Mouse (Mus musculus): ENCODE measurements around the gene Rnf149.
"Not testable (repeated sequence)": the region's sequence is repeated elsewhere in the genome, so short reads cannot be mapped to it uniquely, and the experiment has no call there.

The Rnf149 gene

GRCm38 (mm10) chr1:39577253-39577705 lies at the start of gene Rnf149:
Gene Rnf149, minus strand, starts transcription at chr1:39577405.
- peak; percentile 99 for DNase-seq

GRCm38 (mm10) chr1:39625491-39625890 lies 48.3 kb upstream of the Rnf149 start:
- peak; percentile 16 for DNase-seq

- DNase-seq, result peak; percentile 37
Measured at GRCm38 (mm10) chr1:39623729-39624128, 46.5 kb upstream of the Rnf149 start.

GRCm38 (mm10) chr1:39623106-39623505 lies 45.9 kb upstream of the Rnf149 start:
- DNase-seq, result peak; percentile 83

GRCm38 (mm10) chr1:39618524-39618923 lies 41.3 kb upstream of the Rnf149 start:
- DNase-seq, result peak; percentile 18

GRCm38 (mm10) chr1:39615526-39615925 lies 38.3 kb upstream of the Rnf149 start:
- no peak for DNase-seq

GRCm38 (mm10) chr1:39614462-39615279 lies 37.5 kb upstream of the Rnf149 start:
- DNase-seq, result peak; percentile 91

- DNase-seq, result no peak
Measured at GRCm38 (mm10) chr1:39613061-39613460, 35.9 kb upstream of the Rnf149 start.

GRCm38 (mm10) chr1:39612491-39612890 lies 35.3 kb upstream of the Rnf149 start:
- peak; percentile 70 for DNase-seq

- peak; percentile 50 for DNase-seq
Measured at GRCm38 (mm10) chr1:39608534-39608933, 31.3 kb upstream of the Rnf149 start.

GRCm38 (mm10) chr1:39602477-39602876 lies 25.3 kb upstream of the Rnf149 start:
- DNase-seq, result peak; percentile 44

GRCm38 (mm10) chr1:39598726-39599125 lies 21.5 kb upstream of the Rnf149 start:
- peak; percentile 85 for DNase-seq

GRCm38 (mm10) chr1:39597135-39597534 lies 19.9 kb upstream of the Rnf149 start:
- peak; percentile 19 for DNase-seq

- peak; percentile 7 for DNase-seq
Measured at GRCm38 (mm10) chr1:39593836-39594235, 16.6 kb upstream of the Rnf149 start.

GRCm38 (mm10) chr1:39592090-39592489 lies 14.9 kb upstream of the Rnf149 start:
- peak; percentile 33 for DNase-seq

- not testable (repeated sequence) for DNase-seq
Measured at GRCm38 (mm10) chr1:39591557-39591956, 14.4 kb upstream of the Rnf149 start.

- DNase-seq, result peak; percentile 22
Measured at GRCm38 (mm10) chr1:39590193-39590592, 13.0 kb upstream of the Rnf149 start.

- peak; percentile 66 for DNase-seq
Measured at GRCm38 (mm10) chr1:39585416-39585815, 8.2 kb upstream of the Rnf149 start.

- peak; percentile 74 for DNase-seq
Measured at GRCm38 (mm10) chr1:39583173-39583572, 6.0 kb upstream of the Rnf149 start.

- no peak for DNase-seq
Measured at GRCm38 (mm10) chr1:39581215-39581614, 4.0 kb upstream of the Rnf149 start.

- DNase-seq, result peak; percentile 92
Measured at GRCm38 (mm10) chr1:39579139-39579538, 1.9 kb upstream of the Rnf149 start.

- peak; percentile 62 for DNase-seq
Measured at GRCm38 (mm10) chr1:39578446-39578845, 1.2 kb upstream of the Rnf149 start.

- DNase-seq, result no peak
Measured at GRCm38 (mm10) chr1:39576431-39577243, 568 bp downstream of the Rnf149 start.

Measured in heart, adult 11 months (tissue).